Mouse (Mus musculus): ENCODE measurements around the gene Elof1.

GRCm38 (mm10) chr9:22144304-22144965, 27.5 kb upstream of the Elof1 start:
- TF ChIP-seq CTCF (IDR thresholded peaks at IDR 0.05; ENCODE audit: borderline replicate concordance, extremely low read depth, insufficient read depth, insufficient read length) (no peak), POLR2A (IDR thresholded peaks at IDR 0.05; ENCODE audit: borderline replicate concordance, extremely low read depth, insufficient read depth, insufficient read length, poor library complexity, severe bottlenecking) (no peak)

All from brain, embryonic 14.5 days (tissue).